Mouse (Mus musculus) frontal cortex, adult (tissue): ENCODE results near the gene Mef2d.

Experiments used
- ATAC-seq: cut with Nextera tagmentation; 2 replicates; pipeline ENCODE4 v1.9.2; 2017; ENCODE audit warnings: mild to moderate bottlenecking, moderate library complexity, mixed read lengths; ENCODE audit not compliant: low TSS enrichment

Mef2d gene

GRCm38 (mm10) chr3:88208226-88208720 lies 66.1 kb downstream of the Mef2d start:
- no peak for ATAC-seq

DNA sequence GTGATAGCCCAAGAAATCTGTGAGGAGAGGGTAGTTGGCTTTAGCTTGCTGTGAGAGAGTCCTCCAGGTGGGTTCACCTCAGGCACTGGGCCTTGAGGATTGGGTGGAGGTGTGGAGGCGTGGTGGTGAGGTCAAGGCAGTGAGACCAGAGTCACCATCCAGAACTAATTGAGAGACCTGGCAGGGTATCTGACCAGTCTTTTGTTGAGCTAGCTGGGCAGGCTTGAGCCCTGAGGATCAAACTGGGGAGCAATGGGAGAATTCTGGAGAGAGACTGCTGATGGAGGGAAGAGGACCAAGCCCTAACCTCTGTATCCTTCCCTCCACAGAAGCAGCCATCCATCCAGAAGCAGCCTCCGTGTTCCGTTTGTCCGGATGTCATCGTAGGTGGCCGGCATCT lies 67.1 kb downstream of the Mef2d start:
- ATAC-seq: no peak

GRCm38 (mm10) chr3:88210121-88210520 lies 67.9 kb downstream of the Mef2d start:
- ATAC-seq: no peak

DNA sequence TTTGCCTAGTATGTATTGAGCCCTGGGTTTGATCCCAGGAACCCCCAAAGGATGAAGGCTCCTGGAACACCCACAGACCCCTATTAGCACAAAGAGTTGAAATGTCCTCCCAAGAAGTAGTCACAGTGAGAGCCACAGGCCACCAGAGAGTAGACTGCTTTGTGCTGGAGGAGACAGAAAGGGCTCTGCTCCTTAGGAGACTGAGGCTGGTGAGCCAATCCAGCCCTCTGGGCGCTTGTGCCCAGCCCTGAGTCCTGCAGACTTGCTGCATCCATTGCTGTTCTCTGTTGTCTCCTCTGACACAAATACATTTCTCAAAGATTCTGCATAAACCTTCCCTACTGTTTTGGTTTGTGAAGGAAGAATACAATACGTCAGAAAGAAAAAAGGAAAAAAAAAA lies 68.7 kb downstream of the Mef2d start:
- ATAC-seq: no peak

DNA sequence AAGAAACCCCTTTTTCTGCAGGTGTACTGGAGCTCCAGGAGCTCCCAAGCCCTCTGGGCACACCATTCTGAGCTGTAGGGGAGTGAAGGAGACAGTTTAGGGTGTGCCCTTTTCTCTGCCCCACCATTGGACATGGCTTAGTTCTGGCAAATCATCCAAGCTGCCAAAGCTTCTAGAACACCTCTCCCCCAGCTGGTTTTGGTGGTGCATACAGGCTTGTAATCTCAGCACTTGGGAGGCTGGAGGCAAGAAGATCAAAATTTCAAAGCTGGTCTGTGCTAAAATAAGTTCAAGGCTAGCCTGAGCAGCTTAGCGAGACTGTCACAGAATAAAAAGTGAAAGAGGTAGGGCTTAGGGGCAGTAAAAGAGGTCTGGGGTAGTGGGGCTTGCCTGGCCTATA lies 70.2 kb downstream of the Mef2d start:
- ATAC-seq: no peak

DNA sequence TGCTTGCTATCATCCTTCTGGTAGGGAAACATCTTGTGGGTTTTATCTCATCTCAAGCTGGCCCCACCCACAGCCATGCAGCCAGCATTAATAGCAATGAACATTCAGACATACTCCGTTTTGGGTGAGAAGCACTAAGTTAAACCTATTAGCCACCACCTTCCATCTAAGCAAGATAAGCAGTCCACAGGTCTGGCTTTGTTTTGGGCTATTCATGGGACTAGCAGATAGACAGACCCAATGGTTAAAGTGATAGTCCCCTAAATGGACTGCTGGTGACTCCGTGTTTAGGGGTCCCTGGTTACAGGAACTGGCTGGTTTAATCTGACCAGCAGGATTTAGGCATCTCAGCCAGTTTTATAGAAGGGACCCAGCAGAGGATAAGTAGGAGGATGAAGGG lies 70.8 kb downstream of the Mef2d start:
- ATAC-seq: no peak

- peak; percentile 35; the same call in 1 of the 2 replicates for ATAC-seq
Observed at GRCm38 (mm10) chr3:88214197-88214938, 72.2 kb downstream of the Mef2d start.

GRCm38 (mm10) chr3:88214971-88215552 lies 72.9 kb downstream of the Mef2d start:
- no peak for ATAC-seq

- no peak; the same call in 1 of the 2 replicates for ATAC-seq
Observed at GRCm38 (mm10) chr3:88215553-88216004, 73.4 kb downstream of the Mef2d start.

DNA sequence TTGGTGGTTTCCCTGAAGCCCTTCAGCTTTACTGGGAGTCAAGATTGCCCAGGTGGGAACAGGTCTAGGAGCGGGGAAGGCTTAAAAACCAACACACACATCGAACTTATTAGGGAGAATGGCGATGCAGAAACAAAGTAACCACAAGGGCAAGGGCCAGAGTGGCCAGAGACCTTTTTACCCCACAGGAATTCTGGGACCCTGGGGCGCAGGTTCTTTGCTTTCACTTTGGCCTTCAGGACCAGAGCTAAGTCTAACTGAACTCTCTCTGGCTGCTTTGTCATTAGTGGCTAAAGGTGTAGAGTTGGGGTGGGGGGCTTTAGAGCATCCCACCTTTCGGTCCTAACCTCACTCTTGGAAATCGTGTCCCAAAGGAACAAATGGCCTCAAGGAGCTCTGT lies 73.9 kb downstream of the Mef2d start:
- no peak for ATAC-seq

DNA sequence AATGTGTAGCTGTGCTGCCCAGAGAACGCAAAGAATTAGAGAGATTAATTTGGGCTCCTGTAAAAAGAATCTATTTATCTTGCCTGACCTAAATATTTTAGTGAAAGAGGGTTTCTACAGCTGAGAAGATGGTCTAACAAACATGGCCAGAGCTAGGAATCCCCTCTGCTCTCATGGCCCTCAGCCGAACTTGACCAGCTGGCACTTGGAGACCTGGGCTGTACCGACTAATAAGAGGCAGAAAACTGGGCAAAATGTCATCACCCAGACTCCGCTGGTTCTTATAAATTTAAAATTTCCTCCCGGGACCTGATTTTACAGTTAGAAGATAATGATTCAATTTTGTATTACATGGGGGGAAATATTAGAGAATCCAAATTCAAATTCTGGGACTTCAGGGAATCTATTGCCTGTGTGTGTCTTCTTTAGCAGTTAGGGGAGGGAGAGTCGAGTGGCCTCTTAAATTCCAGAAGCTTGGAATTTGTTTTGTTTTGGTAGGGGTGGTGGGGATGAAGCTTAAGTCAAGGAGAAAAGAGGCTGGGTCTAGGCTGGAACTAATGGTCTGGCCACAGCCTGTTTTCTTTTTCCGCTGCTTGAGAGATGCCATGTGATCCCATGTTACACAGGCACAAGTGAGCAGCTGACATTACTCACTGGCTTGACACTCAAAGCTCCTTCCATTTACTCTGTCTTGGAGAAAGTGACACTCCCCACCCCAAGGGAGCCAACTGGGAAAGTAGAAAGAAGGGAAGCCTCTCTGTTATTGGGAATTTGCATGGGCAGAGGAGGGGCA lies 74.6 kb downstream of the Mef2d start:
- no peak for ATAC-seq

- ATAC-seq: no peak
Observed at GRCm38 (mm10) chr3:88217679-88218078, 75.5 kb downstream of the Mef2d start.

DNA sequence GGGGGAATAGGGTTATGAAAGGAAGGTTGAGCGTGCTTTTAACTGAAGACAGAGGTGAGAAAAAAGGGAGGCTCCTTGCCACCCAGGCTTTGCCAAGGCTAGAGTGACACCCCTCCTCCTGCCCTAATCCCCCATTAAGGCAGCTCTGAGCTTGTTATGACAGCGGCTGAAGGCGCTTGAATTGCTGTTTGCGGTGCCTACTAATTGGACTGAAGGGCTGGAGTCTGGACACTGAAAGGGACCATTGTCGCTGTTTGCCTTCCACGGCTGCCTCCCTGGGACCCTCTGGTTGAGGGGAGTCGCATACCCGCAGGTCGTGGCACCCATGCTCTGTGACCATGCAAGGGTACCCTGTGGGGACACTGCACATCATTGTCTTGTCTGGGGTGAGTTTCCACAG lies 77.8 kb downstream of the Mef2d start:
- ATAC-seq: no peak

DNA sequence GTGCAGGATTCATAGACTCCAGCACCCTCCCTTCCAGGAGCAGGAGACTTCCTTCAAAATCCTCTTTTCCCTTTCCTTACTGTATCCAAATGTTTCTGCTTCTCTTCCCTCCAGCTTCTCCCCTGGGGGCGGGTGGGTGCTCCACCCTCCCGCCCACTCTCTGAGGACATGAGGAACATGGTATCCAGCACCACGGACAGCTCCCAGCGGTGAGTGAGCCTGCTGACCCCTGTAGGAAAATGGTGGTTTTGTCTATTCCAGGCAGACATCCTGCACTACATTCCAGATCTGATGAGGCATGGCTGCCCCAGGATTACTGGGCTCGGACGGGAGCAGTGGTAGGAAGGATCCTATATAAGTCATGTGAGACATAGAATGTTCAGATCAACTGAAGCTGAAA lies 78.7 kb downstream of the Mef2d start:
- ATAC-seq: no peak
